Mouse (Mus musculus): ENCODE measurements around the gene Rnf212. TPM values are rescaled to one million over a fixed set of nuclear protein-coding genes. Genes with fewer than 3 reads are reported as not detected.

Gene Rnf212
- total RNA-seq, 4 experiments from 2014 or later = not detected

Other genes with a start within 250 kb of the Rnf212 start
- gene Cplx1, start 225.0 kb downstream of the Rnf212 start, total RNA-seq (2022) = under 1 TPM; 0.22 to 0.24 (median 0.22) TPM
- gene Gak, start 145.2 kb downstream of the Rnf212 start, total RNA-seq (2022) = 10 to 100 TPM; 20.1 to 26.2 (median 21.0) TPM
- 10 to 100 TPM in 3 of 4 experiments, 1 to 10 TPM in 1; 9.9 to 11.5 (median 11.0) TPM for gene Tmem175, start 145.2 kb downstream of the Rnf212 start, total RNA-seq (2022)
- gene Idua, start 114.7 kb downstream of the Rnf212 start, total RNA-seq (2022) = 10 to 100 TPM; 17.9 to 27.3 (median 21.1) TPM
- gene Dgkq, start 105.3 kb downstream of the Rnf212 start, total RNA-seq (2022) = 1 to 10 TPM; 5.1 to 8.9 (median 6.1) TPM
- under 1 TPM in 1 of 4 experiments, not detected in 3; 0.06 TPM for gene Slc26a1, start 99.4 kb downstream of the Rnf212 start, total RNA-seq (2022)
- gene Fgfrl1, start 82.6 kb downstream of the Rnf212 start, total RNA-seq (2022) = 10 to 100 TPM; 22.5 to 30.0 (median 26.3) TPM
- not detected for gene Tmed11, start 20.4 kb upstream of the Rnf212 start, total RNA-seq (2022)
- not detected for gene Vmn2r8, start 33.9 kb upstream of the Rnf212 start, total RNA-seq (2022)
- not detected for gene Vmn2r9, start 77.6 kb upstream of the Rnf212 start, total RNA-seq (2022)
- gene Vmn2r10, start 231.5 kb upstream of the Rnf212 start, total RNA-seq (2022) = not detected

Measured in heart, adult 8-10 months (tissue).